Mouse (Mus musculus) cerebellum, adult 2 months (tissue): Measurements from ENCODE around the gene Zfp697. TPM values are rescaled to one million over a fixed set of nuclear protein-coding genes. Genes with fewer than 3 reads are reported as not detected.
"Not testable (repeated sequence)": the region's sequence is repeated elsewhere in the genome, so short reads cannot be mapped to it uniquely, and the experiment has no call there.

Source experiments
- DNase-seq, 2 experiments: peaks; one replicate each; pipeline ENCODE4 v3.0.0; 2021
- H3K27ac ChIP-seq: fragments of 200-500 bp; 2 replicates; pipeline ENCODE4 v1.5.1; 2012; ENCODE audit warnings: low read length, control low read depth, inconsistent platforms; ENCODE audit not compliant: insufficient read depth
- H3K27me3 ChIP-seq: fragments of 200-500 bp; 2 replicates; pipeline ENCODE4 v1.6.1; 2012; ENCODE audit warnings: inconsistent platforms, mild to moderate bottlenecking, low read length, moderate library complexity; ENCODE audit not compliant: control insufficient read depth, insufficient read depth
- H3K4me1 ChIP-seq: fragments of 200-500 bp; 2 replicates; pipeline ENCODE4 v1.6.1; 2011; ENCODE audit warnings: low read length; ENCODE audit not compliant: control insufficient read depth, insufficient read depth
- H3K4me3 ChIP-seq: fragments of 200-500 bp; replicated peaks from 2 replicates; pipeline ENCODE3; 2011; ENCODE audit warnings: mild to moderate bottlenecking, low read depth, low read length, control low read depth; ENCODE audit not compliant: insufficient read depth
- CTCF ChIP-seq: fragments of 200-500 bp; IDR thresholded peaks from 2 replicates; pipeline ENCODE4 v1.5.1; 2011; ENCODE audit warnings: low read depth, mild to moderate bottlenecking, control low read depth, low read length, moderate library complexity, borderline replicate concordance; ENCODE audit not compliant: insufficient read depth
- POLR2A ChIP-seq: fragments of 200-500 bp; IDR thresholded peaks from 2 replicates; pipeline ENCODE4 v1.6.1; 2011; ENCODE audit warnings: low read length, control low read depth, borderline replicate concordance; ENCODE audit not compliant: insufficient read depth
- WGBS: fragments of 180-500 bp; shearing (Covaris S2); methylation state at CpG from one replicate; pipeline ENCODE4 v1.1.7; 2018; 5-methylcytosine and 5-hydroxymethylcytosine counted together
- polyA plus RNA-seq: library from polyadenylated mRNA; depleted of rRNA; stranded (reverse); fragments of >200 nt; gene quantifications from 2 replicates; pipeline ENCODE4 v1.2.3, GENCODE M21; 2012

The Zfp697 gene
- polyA plus RNA-seq, 1 experiment = 7.7 TPM

DNA sequence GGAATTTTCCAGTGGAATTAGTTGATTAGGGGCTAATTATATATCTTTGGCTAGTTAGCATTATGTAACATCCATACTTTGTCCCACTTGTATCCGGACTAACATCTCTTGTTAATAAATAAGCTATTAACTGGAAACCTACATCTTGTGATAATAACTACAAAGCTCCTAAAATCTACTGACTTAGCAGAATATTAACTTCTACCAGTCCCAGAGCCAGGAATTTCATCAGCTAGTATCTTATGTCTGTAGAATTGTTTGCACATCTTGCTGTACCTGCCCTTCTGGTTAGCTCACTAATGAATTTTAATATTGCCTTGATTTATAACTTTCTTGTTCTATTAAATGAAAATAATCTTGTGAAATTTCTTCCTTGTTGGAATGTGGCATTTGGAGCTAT is 252.9 kb downstream of the Zfp697 start:
- TF ChIP-seq CTCF (no peak), POLR2A (no peak)
- no peak for DNase-seq
- Histone ChIP-seq H3K4me3 (no peak overlapping the region), H3K27me3 (no peaks in the 10 kb centered on the region), H3K4me1 (no peaks in the 10 kb centered on the region), H3K27ac (no peak overlapping the region)
- 96% methylated on average over 1 of the region's 1 CpGs for WGBS

DNA sequence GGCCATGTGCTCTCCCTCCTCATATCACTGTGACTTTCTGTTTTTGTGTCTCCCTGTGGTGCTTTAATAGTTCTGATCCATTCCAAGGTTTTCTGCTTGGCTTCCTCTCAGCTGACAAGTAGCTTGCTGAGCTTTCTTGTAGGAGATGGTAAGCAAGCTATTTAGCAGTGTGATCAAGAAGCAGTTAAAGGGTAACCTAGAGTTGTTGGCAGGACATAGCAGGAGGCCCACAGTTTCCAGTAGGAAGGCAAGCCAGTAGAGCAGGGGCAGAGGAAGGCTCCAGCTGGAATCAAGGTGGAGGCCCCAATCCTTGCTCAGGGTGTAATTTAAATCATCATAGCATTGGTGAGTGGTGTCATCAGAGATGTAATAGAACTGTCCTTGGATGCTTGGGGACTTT is 298.5 kb downstream of the Zfp697 start:
- TF ChIP-seq POLR2A (no peak), CTCF (no peak)
- Histone ChIP-seq H3K27ac (no peak overlapping the region), H3K4me1 (no peaks in the 10 kb centered on the region), H3K27me3 (no peaks in the 10 kb centered on the region), H3K4me3 (no peak overlapping the region)
- no peak for DNase-seq

DNA sequence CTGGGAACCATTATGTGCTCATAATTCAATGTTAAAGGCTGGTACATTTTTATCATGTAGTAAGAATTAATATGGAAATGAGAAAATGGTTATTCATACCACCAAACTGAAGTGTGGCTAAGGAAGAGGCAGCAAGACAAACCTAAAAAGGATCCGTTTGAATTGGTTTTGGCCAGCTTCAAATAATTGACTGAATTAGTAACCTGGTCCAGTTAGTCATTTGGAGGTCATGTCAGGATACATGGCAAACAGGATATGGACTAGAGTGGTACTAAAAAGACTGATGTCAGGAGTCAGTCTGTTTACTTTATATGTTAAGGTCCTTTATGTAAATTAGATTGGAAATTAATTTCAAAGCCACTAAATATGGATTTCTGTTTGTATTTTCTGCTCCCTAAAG is 300.1 kb downstream of the Zfp697 start:
- WGBS = 84% methylated on average over 1 of the region's 1 CpGs

DNA sequence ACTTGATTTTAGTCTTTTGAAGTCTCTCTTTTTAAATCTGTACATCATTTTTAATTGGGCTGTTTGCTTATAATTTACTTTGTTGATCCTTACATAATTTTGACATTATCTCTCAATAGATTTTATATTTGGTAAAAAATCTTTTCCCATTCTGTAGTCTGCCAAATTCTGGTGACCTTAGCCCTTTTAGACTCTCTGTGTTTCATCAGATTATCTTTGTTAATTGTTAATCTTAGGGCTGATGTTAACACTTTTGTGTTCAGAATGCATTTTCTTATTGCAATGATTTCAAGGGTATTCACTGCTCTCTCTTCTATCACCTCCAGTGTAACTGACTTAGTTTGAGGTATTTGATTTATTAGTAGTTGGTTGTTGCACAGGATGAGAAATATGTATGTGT is 338.5 kb downstream of the Zfp697 start:
- no peaks in the 10 kb centered on the region for H3K27me3 ChIP-seq
- no peak overlapping the region for H3K4me3 ChIP-seq
- H3K4me1 ChIP-seq = no peaks in the 10 kb centered on the region
- no peak overlapping the region for H3K27ac ChIP-seq
- TF ChIP-seq CTCF (no peak), POLR2A (no peak)
- no peak for DNase-seq

More for the DNA sequence above, 300.1 kb downstream of the Zfp697 start:
- Histone ChIP-seq H3K4me3 (no peak overlapping the region), H3K4me1 (no peaks in the 10 kb centered on the region), H3K27me3 (no peaks in the 10 kb centered on the region), H3K27ac (no peak overlapping the region)
- DNase-seq = no peak
- TF ChIP-seq CTCF = no peak
- no peak for TF ChIP-seq POLR2A

DNA sequence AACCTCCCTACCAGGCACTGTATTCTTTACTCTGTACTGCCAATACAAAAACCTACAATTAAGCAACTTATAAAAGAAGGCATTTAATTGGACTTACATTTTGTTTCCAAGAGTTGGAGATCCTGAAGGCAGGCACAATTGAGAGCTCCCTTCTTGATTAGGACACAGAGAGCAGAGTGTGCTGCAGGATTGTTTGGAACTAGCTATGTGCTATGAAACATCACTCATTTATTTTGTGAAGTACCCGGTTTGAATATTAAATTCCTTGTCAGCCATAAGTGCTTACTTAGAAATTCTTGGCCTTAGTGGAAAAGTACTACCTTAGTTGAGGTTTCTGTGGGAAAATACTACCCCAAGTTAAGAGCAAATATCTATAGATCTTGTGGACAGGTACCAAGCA is 342.1 kb downstream of the Zfp697 start, which contains the start of gene Hsd3b2:
TSS of gene Hsd3b2 (minus strand) at position 168 of the 400 bp plus-strand sequence.
- Histone ChIP-seq H3K4me1 (no peaks in the 10 kb centered on the region), H3K27ac (no peak within 1 kb of the TSS), H3K27me3 (no peaks in the 10 kb centered on the region), H3K4me3 (no peak within 1 kb of the TSS)
- WGBS = 82% methylated on average over 1 of the region's 1 CpGs
- no peak for TF ChIP-seq POLR2A
- no peak for TF ChIP-seq CTCF
- no peak for DNase-seq

DNA sequence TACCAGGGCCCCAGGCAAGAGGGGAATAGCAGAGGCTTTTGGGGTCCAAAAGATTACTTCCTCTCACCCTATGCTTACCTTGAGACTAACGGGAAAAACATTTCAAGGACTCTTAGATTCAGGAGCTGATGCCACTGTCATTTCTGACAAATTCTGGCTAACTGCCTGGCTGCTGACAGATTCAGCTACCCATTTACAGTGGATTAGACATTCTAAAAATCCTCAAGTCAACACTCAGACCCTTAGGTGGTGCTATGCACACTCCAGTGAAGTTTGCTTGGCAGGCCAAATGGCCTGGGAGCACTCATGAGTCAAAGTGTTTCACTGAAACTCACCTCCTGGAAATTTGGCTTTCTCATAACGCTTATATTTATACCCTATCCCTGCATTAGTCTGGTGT is 344.0 kb downstream of the Zfp697 start:
- no peak for DNase-seq
- TF ChIP-seq POLR2A = no peak
- TF ChIP-seq CTCF = no peak
- Histone ChIP-seq H3K27ac (no peak overlapping the region), H3K27me3 (no peaks in the 10 kb centered on the region), H3K4me1 (no peaks in the 10 kb centered on the region), H3K4me3 (no peak overlapping the region)
- 34% methylated on average over 2 of the region's 2 CpGs for WGBS

DNA sequence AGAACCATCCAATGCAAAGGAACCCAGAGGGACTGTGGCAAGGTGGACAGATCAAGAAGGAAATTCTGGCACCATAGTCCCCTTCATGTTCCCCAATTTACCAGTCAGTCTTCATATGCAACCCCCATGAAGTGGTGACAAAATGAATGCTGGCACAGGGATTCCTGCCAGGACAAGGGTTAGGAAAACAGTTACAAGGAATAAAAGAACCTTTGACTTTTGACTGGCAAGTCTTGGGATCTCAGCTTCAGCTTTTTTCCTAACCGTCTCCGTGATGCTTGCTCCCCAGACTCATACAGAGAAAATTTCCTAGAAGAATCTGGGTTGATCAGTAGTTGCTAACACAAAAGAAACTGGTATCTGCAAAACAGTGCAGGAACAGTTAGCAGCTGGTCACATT is 351.5 kb downstream of the Zfp697 start:
- WGBS = 58% methylated on average over 2 of the region's 2 CpGs
- H3K4me3 ChIP-seq = no peak overlapping the region
- DNase-seq = no peak
- H3K27me3 ChIP-seq = no peaks in the 10 kb centered on the region
- no peaks in the 10 kb centered on the region for H3K4me1 ChIP-seq
- H3K27ac ChIP-seq = no peak overlapping the region
- TF ChIP-seq CTCF (no peak), POLR2A (no peak)

DNA sequence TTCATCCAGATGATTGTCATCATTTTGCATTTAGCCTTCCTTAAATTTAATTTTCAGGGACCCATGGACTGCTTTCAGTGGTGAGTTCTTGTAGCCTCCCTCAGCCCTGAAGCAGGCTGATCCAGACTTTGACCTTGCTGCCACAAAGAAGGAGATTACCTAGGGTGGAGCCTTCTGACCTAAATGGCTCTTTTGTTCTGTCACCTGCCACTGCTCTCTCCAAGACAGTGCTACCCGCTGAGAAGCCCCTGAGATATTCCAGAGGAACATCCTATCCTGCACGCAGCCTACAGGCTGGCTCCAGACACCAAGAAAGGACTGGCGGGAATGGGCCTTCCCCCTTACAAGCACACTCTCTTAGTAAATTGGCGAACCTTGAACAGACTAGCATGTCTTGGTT is 352.1 kb downstream of the Zfp697 start:
- Histone ChIP-seq H3K27ac (no peak overlapping the region), H3K27me3 (no peaks in the 10 kb centered on the region), H3K4me1 (no peaks in the 10 kb centered on the region), H3K4me3 (no peak overlapping the region)
- no peak for DNase-seq
- WGBS = 46% methylated on average over 4 of the region's 4 CpGs
- TF ChIP-seq POLR2A (no peak), CTCF (no peak)

DNA sequence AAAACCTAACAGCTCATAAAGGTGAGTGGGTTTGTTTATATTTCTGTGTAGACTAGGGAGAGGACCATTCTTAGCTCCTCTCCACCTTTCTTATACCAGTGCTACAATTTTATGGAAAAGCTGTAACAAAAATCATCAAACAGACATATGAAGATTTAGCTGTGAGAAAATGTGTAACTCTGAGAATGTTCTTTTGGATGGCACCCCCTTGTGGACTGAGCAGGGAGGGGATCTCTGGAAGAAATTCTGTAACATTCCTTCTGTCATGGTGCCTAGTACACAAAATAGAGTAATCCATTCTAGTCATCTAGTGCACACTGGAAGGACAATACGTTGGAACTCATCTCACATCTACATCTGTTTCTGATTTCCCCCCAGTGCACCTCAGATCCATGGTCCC is 358.8 kb downstream of the Zfp697 start:
- not testable (repeated sequence) for DNase-seq, H3K4me3 ChIP-seq, H3K27me3 ChIP-seq, H3K27ac ChIP-seq, H3K4me1 ChIP-seq
- WGBS = 49% methylated on average over 1 of the region's 1 CpGs
